ENCODE assay signal across 20 mouse cellular contexts in the genomic region with DNA sequence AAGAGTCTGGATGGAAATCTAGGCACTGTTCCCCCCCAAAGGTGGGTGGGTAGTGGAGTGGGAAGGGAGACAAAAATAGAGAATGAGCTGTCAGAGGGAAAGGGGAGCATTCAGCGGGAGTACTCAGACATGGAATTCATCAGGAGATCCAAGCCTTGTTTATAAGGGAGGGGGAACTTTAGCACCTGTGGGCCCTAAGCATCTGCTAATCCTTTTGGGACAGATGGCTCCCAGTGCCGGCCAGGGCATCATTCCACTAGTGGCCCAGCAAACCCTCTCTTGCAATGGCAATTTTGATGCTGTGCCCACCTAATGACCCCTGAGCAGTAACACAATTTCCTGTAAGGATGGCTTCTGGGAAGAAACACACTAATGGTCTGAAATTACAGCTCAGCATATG. TPM values are rescaled to one million over a fixed set of nuclear protein-coding genes. Genes with fewer than 3 reads are reported as not detected.
DNase-seq lines count a peak whose midpoint lies in the region; ATAC-seq and TF ChIP-seq lines count a peak whose summit lies in the region.
"Had no signal": no experiment of that assay in that cellular context is flagged by ENCODE, and none has a peak within 500 bp of the region (broad histone marks: within the 10 kb centered on the region; RNA-seq: fewer than 3 reads in every experiment).

No protein-coding gene starts in this region.

- ATAC-seq in hindbrain, postnatal 0 days = peak; percentile 58; the same call in 1 of the 2 replicates
- ATAC-seq in stomach, postnatal 0 days (ENCODE audit: low FRiP score, low TSS enrichment) = no peak
- ATAC-seq: CD4-positive, CD25-positive, alpha-beta regulatory T cell, adult 4 months; midbrain, embryonic 13.5 days had no signal

- TF ChIP-seq EP300 in stomach, postnatal 0 days (optimal IDR thresholded peaks at IDR 0.05) = no peak

- no peaks in the 10 kb centered on the region for H3K4me1 ChIP-seq in hindbrain, postnatal 0 days (ENCODE audit: insufficient read depth, low read length)
- H3K4me1 ChIP-seq in hindbrain, embryonic 10.5 days (replicated peaks) = peaks cover 22% of the 10 kb centered on the region
- H3K4me1 ChIP-seq in stomach, postnatal 0 days (replicated peaks; ENCODE audit: control insufficient read depth, insufficient read depth) = no peaks in the 10 kb centered on the region
- H3K4me1 ChIP-seq in embryonic facial prominence, embryonic 10.5 days = peaks cover 18% of the 10 kb centered on the region
- H3K4me1 ChIP-seq: midbrain, embryonic 13.5 days had no signal

- no peaks in the 10 kb centered on the region for H3K9me3 ChIP-seq in hindbrain, postnatal 0 days (ENCODE audit: low read length)
- H3K9me3 ChIP-seq in hindbrain, embryonic 10.5 days = no peaks in the 10 kb centered on the region
- H3K9me3 ChIP-seq in stomach, postnatal 0 days (ENCODE audit: control insufficient read depth, low read length) = no peaks in the 10 kb centered on the region
- H3K9me3 ChIP-seq in embryonic facial prominence, embryonic 10.5 days = no peaks in the 10 kb centered on the region
- H3K9me3 ChIP-seq: midbrain, embryonic 13.5 days had no signal

- H3K4me2 ChIP-seq in hindbrain, postnatal 0 days (ENCODE audit: low read depth, low read length) = no peak overlapping the region
- H3K4me2 ChIP-seq in stomach, postnatal 0 days (replicated peaks; ENCODE audit: low read depth) = no peak overlapping the region
- H3K4me2 ChIP-seq: midbrain, embryonic 13.5 days had no signal

- no peaks in the 10 kb centered on the region for H3K27me3 ChIP-seq in hindbrain, postnatal 0 days (ENCODE audit: insufficient read depth, low read length)
- H3K27me3 ChIP-seq in hindbrain, embryonic 10.5 days (ENCODE audit: insufficient read depth, poor library complexity, severe bottlenecking) = no peaks in the 10 kb centered on the region
- no peaks in the 10 kb centered on the region for H3K27me3 ChIP-seq in stomach, postnatal 0 days (ENCODE audit: control insufficient read depth, insufficient read depth, low read length)
- H3K27me3 ChIP-seq in embryonic facial prominence, embryonic 10.5 days (replicated peaks; ENCODE audit: low read depth, poor library complexity, severe bottlenecking) = no peaks in the 10 kb centered on the region
- H3K27me3 ChIP-seq: midbrain, embryonic 13.5 days had no signal

- WGBS in hindbrain, postnatal 0 days = 48% methylated on average over 2 of the region's 2 CpGs
- 74% methylated on average over 2 of the region's 2 CpGs for WGBS in hindbrain, embryonic 10.5 days
- WGBS in stomach, postnatal 0 days = 72% methylated on average over 2 of the region's 2 CpGs
- WGBS in embryonic facial prominence, embryonic 10.5 days = 55% methylated on average over 2 of the region's 2 CpGs

- H3K36me3 ChIP-seq in hindbrain, postnatal 0 days (ENCODE audit: insufficient read depth, low read length) = no peaks in the 10 kb centered on the region
- no peaks in the 10 kb centered on the region for H3K36me3 ChIP-seq in hindbrain, embryonic 10.5 days
- no peaks in the 10 kb centered on the region for H3K36me3 ChIP-seq in stomach, postnatal 0 days (ENCODE audit: control insufficient read depth, insufficient read depth, low read length)
- no peaks in the 10 kb centered on the region for H3K36me3 ChIP-seq in embryonic facial prominence, embryonic 10.5 days (replicated peaks)
- H3K36me3 ChIP-seq: midbrain, embryonic 13.5 days had no signal

- H3K4me3 ChIP-seq in hindbrain, postnatal 0 days (ENCODE audit: low read length) = no peak overlapping the region
- H3K4me3 ChIP-seq in hindbrain, embryonic 10.5 days = no peak overlapping the region
- no peak overlapping the region for H3K4me3 ChIP-seq in stomach, postnatal 0 days (ENCODE audit: low read depth, low read length)
- no peak overlapping the region for H3K4me3 ChIP-seq in embryonic facial prominence, embryonic 10.5 days
- H3K4me3 ChIP-seq: erythroblast, embryonic 14.5 days; midbrain, embryonic 13.5 days had no signal

- H3K27ac ChIP-seq in hindbrain, postnatal 0 days = no peak overlapping the region
- no peak overlapping the region for H3K27ac ChIP-seq in hindbrain, embryonic 10.5 days
- no peak overlapping the region for H3K27ac ChIP-seq in stomach, postnatal 0 days (replicated peaks)
- no peak overlapping the region for H3K27ac ChIP-seq in embryonic facial prominence, embryonic 10.5 days (replicated peaks)
- H3K27ac ChIP-seq: midbrain, embryonic 13.5 days had no signal

- intact Hi-C loops in left cerebral cortex, postnatal 36 days (cut with DNase I) = loop anchor here (5.0 kb wide), 1 partner anchor 776 kb away; no protein-coding TSS in a partner anchor

- DNase-seq in hindbrain, postnatal 0 days (ENCODE audit: low spot score) = peak; percentile 33
- no peak for DNase-seq in hindbrain, embryonic 10.5 days (ENCODE audit: low spot score)
- peak; percentile 97 for DNase-seq in cerebellum, adult 11 months
- peak; percentile 97 for DNase-seq in cerebellum, adult 8-10 months
- peak; percentile 28 to 35 for DNase-seq in left cerebral cortex, postnatal 36 days (ENCODE audit: low spot score in 2 of 2)
- DNase-seq in stomach, postnatal 0 days (ENCODE audit: low spot score) = no peak
- no peak for DNase-seq in embryonic facial prominence, embryonic 10.5 days (ENCODE audit: low spot score)
- DNase-seq in layer of hippocampus, postnatal 25 days (ENCODE audit: extremely low spot score in 1 of 2, low spot score in 1 of 2) = no peak
- DNase-seq: adrenal gland, postnatal 10 days; heart, postnatal 14 days; layer of hippocampus, postnatal 36 days; liver; lung, adult 2 months; lung, postnatal 4 days had no signal

- no peak for TF ChIP-seq CTCF in hindbrain, postnatal 0 days (IDR thresholded peaks at IDR 0.05; ENCODE audit: low read depth)
- no peak for TF ChIP-seq CTCF in stomach, postnatal 0 days (IDR thresholded peaks at IDR 0.05; ENCODE audit: low read depth)

- no peak overlapping the region for H3K9ac ChIP-seq in hindbrain, postnatal 0 days (replicated peaks; ENCODE audit: low read length)
- H3K9ac ChIP-seq in stomach, postnatal 0 days (ENCODE audit: low read length) = no peak overlapping the region
- H3K9ac ChIP-seq: midbrain, embryonic 13.5 days had no signal

RNA-seq across cellular contexts. Expression of gene Clnk, which starts 5.0 kb away (rescaled TPM):
- total RNA-seq in hindbrain, postnatal 0 days (2014; rRNA removed) = 0.50 TPM in 1 of 2 replicates, not detected in the other
- 0.14 TPM in 1 of 2 replicates, not detected in the other for polyA plus RNA-seq in hindbrain, postnatal 0 days (2015; fragmentation: Nextera tagmentation; extraction: Ambion mirVana)
- 0.42 and 0.46 TPM in 2 replicates for polyA plus RNA-seq in hindbrain, embryonic 10.5 days (2016; fragmentation: Nextera tagmentation; extraction: Ambion mirVana)
- not detected for total RNA-seq in left cerebral cortex, postnatal 36 days (2021)
- polyA plus RNA-seq in stomach, postnatal 0 days (2015; fragmentation: Nextera tagmentation; extraction: Ambion mirVana) = 0.07 TPM in 1 of 2 replicates, not detected in the other
- polyA plus RNA-seq in embryonic facial prominence, embryonic 10.5 days (2016; fragmentation: Nextera tagmentation; extraction: Ambion mirVana) = 0.14 and 0.45 TPM in 2 replicates
- total RNA-seq in layer of hippocampus, postnatal 25 days (2021) = not detected
- total RNA-seq: gastrocnemius, adult 8-10 months; heart, postnatal 14 days; layer of hippocampus, postnatal 36 days; MEL had no signal
- polyA plus RNA-seq: CD4-positive, CD25-positive, alpha-beta regulatory T cell, adult 4 months; erythroblast, embryonic 14.5 days; kidney, embryonic 14.5 days had no signal

Comparison
In these comparisons a context has a peak if more than half of its experiments do, and no peak if none do; other contexts are left out.
1. DNase-seq: peak in hindbrain, postnatal 0 days (single experiment), cerebellum, adult 11 months (single experiment), cerebellum, adult 8-10 months (single experiment) and left cerebral cortex, postnatal 36 days (2 of 2); none in hindbrain, embryonic 10.5 days (single experiment), stomach, postnatal 0 days (single experiment), embryonic facial prominence, embryonic 10.5 days (single experiment) and layer of hippocampus, postnatal 25 days (0 of 2).